Mouse (Mus musculus): Measurements from ENCODE around the gene Trmt2a.

- TF ChIP-seq CTCF (IDR thresholded peaks at IDR 0.05; ENCODE audit: extremely low read depth, insufficient read length, insufficient replicate concordance, low read depth, low read length) (no peak), POLR2A (IDR thresholded peaks at IDR 0.05; ENCODE audit: low read depth, low read length) (no peak)
These were observed 4.3 kb downstream of the Trmt2a start for GRCm38 (mm10) chr16:18252736-18253135.

Measured in small intestine, adult 2 months (tissue).